Mouse (Mus musculus) spleen, adult 2 months (tissue): Measurements from ENCODE around the gene Fzd7.

ENCODE experiments used
- CTCF ChIP-seq: fragments of 200-500 bp; IDR thresholded peaks from 2 replicates; pipeline ENCODE4 v1.5.1; 2011; ENCODE audit warnings: mild to moderate bottlenecking, inconsistent platforms; ENCODE audit not compliant: insufficient read depth, insufficient read length, insufficient replicate concordance; ENCODE audit errors: extremely low read depth
- POLR2A ChIP-seq: fragments of 200-500 bp; IDR thresholded peaks from 2 replicates; pipeline ENCODE4 v1.6.1; 2011; ENCODE audit warnings: low read depth, low read length, inconsistent platforms

- no peak for TF ChIP-seq CTCF
- TF ChIP-seq POLR2A, result no peak
Observed at GRCm38 (mm10) chr1:59457873-59458272, 24.4 kb upstream of the Fzd7 start.
